Mouse (Mus musculus) MEL (cell line): ENCODE measurements around the gene Ccdc141. TPM values are rescaled to one million over a fixed set of nuclear protein-coding genes. Genes with fewer than 3 reads are reported as not detected.

Experiments
- DNase-seq: peaks from one replicate; pipeline ENCODE4 v3.0.0; 2011; ENCODE audit warnings: low read depth, low spot score
- H3K27ac ChIP-seq: 2 replicates; pipeline ENCODE4 v1.5.1; 2012; ENCODE audit warnings: low read depth, mild to moderate bottlenecking, control low read depth, low read length, moderate library complexity; ENCODE audit not compliant: control insufficient read depth
- H3K27me3 ChIP-seq, 2 experiments: fragments of 150-350 bp in 1 of 2; sonication (generic) in 1 of 2; 2 replicates each; pipeline ENCODE4 v1.6.1; 2012; ENCODE audit warnings: low read length in 2 of 2, mild to moderate bottlenecking in 2 of 2, improper control_type of control experiment in 1 of 2, moderate library complexity in 1 of 2; ENCODE audit not compliant: insufficient read depth in 2 of 2, control insufficient read depth in 1 of 2
- H3K36me3 ChIP-seq, 2 experiments: 2 replicates each; pipeline ENCODE4 v1.6.1; 2012 to 2014; ENCODE audit warnings: low read length in 2 of 2, improper control_type of control experiment in 1 of 2, inconsistent platforms in 1 of 2, mild to moderate bottlenecking in 1 of 2; ENCODE audit not compliant: insufficient read depth in 2 of 2, control insufficient read depth in 1 of 2
- H3K4me1 ChIP-seq, 2 experiments: fragments of 150-350 bp in 1 of 2; sonication (generic) in 1 of 2; 2 replicates each; pipeline ENCODE4 v1.6.1; 2012; ENCODE audit warnings: low read length in 2 of 2, improper control_type of control experiment in 1 of 2, mild to moderate bottlenecking in 1 of 2; ENCODE audit not compliant: insufficient read depth in 2 of 2, control insufficient read depth in 1 of 2
- H3K4me3 ChIP-seq, 2 experiments: fragments of 150-350 bp in 1 of 2; sonication (generic) in 1 of 2; 2 replicates each; pipeline ENCODE4 v1.5.1; 2012; ENCODE audit warnings: low read depth in 2 of 2, low read length in 2 of 2, mild to moderate bottlenecking in 2 of 2, moderate library complexity in 2 of 2, control low read depth in 1 of 2, improper control_type of control experiment in 1 of 2; ENCODE audit not compliant: control insufficient read depth in 1 of 2, insufficient read depth in 1 of 2
- H3K79me2 ChIP-seq: 2 replicates; pipeline ENCODE4 v1.6.1; 2012; ENCODE audit warnings: mild to moderate bottlenecking, low read length, moderate library complexity; ENCODE audit not compliant: control insufficient read depth, poor library complexity, insufficient read depth
- H3K9ac ChIP-seq: 2 replicates; pipeline ENCODE4 v1.6.1; 2012; ENCODE audit warnings: low read depth, mild to moderate bottlenecking, control low read depth, low read length, moderate library complexity; ENCODE audit not compliant: control insufficient read depth, poor library complexity, severe bottlenecking
- H3K9me3 ChIP-seq: fragments of 150-350 bp; sonication (generic); replicated peaks from 2 replicates; pipeline ENCODE4 v1.6.1; 2012; ENCODE audit warnings: mild to moderate bottlenecking, low read length, improper control_type of control experiment, moderate library complexity; ENCODE audit not compliant: insufficient read depth
- CHD1 ChIP-seq: IDR thresholded peaks from 2 replicates; pipeline ENCODE4 v1.6.1; 2012; ENCODE audit warnings: low read depth, mild to moderate bottlenecking, inconsistent platforms, low read length, improper control_type of control experiment
- CHD2 ChIP-seq: IDR thresholded peaks from 2 replicates; pipeline ENCODE4 v1.6.1; 2011; ENCODE audit warnings: low read length, improper control_type of control experiment
- E2F4 ChIP-seq: IDR thresholded peaks from 2 replicates; pipeline ENCODE4 v1.6.1; 2011; ENCODE audit warnings: low read depth, low read length, improper control_type of control experiment, borderline replicate concordance
- GATA1 ChIP-seq: IDR thresholded peaks from 2 replicates; pipeline ENCODE4 v1.6.1; 2011; ENCODE audit warnings: low read depth, low read length, improper control_type of control experiment
- HCFC1 ChIP-seq: IDR thresholded peaks from 2 replicates; pipeline ENCODE4 v1.6.1; 2012; ENCODE audit warnings: low read depth, mild to moderate bottlenecking, inconsistent platforms, low read length, improper control_type of control experiment, moderate library complexity
- JUND ChIP-seq: IDR thresholded peaks from 2 replicates; pipeline ENCODE4 v1.6.1; 2011; ENCODE audit warnings: low read depth, mild to moderate bottlenecking, improper control_type of control experiment, low read length
- KAT2A ChIP-seq: conservative IDR thresholded peaks from 2 replicates; pipeline ENCODE4 v1.6.1; 2012; ENCODE audit warnings: low read depth, low read length, improper control_type of control experiment, inconsistent platforms
- MYC ChIP-seq: IDR thresholded peaks from 2 replicates; pipeline ENCODE4 v1.6.1; 2011; ENCODE audit warnings: low read depth, mild to moderate bottlenecking, low read length, improper control_type of control experiment, moderate library complexity
- NELFE ChIP-seq: IDR thresholded peaks from 2 replicates; pipeline ENCODE4 v1.6.1; 2011; ENCODE audit warnings: low read depth, low read length, improper control_type of control experiment
- POLR2AphosphoS2 ChIP-seq: IDR thresholded peaks from 2 replicates; pipeline ENCODE4 v1.6.1; 2011; ENCODE audit warnings: low read length, improper control_type of control experiment
- POLR2AphosphoS5 ChIP-seq: IDR thresholded peaks from 2 replicates; pipeline ENCODE4 v1.6.1; 2012; ENCODE audit warnings: low read depth, borderline replicate concordance, mild to moderate bottlenecking, inconsistent platforms, low read length, moderate library complexity, mixed read lengths
- RAD21 ChIP-seq: IDR thresholded peaks from 2 replicates; pipeline ENCODE4 v1.6.1; 2011; ENCODE audit warnings: mild to moderate bottlenecking, low read depth, low read length, improper control_type of control experiment
- TAL1 ChIP-seq: IDR thresholded peaks from 2 replicates; pipeline ENCODE4 v1.6.1; 2012; ENCODE audit warnings: mild to moderate bottlenecking, inconsistent platforms, low read length, moderate library complexity, mixed read lengths
- TCF12 ChIP-seq: IDR thresholded peaks from 2 replicates; pipeline ENCODE4 v1.6.1; 2014; ENCODE audit warnings: low read depth, mild to moderate bottlenecking, inconsistent platforms, low read length, improper control_type of control experiment, moderate library complexity
- polyA plus RNA-seq, 2 experiments: library from polyadenylated mRNA; stranded (reverse) in 1 of 2; unstranded in 1 of 2; fragments of >175 nt in 1 of 2; fragments of >200 nt in 1 of 2; gene quantifications; 2 replicates each; pipeline versions ENCODE4 v1.2.1 to v1.2.4; 2012; ENCODE audit warnings: low replicate concordance in 2 of 2, low read depth in 1 of 2; ENCODE audit not compliant: insufficient read length in 2 of 2, insufficient read depth in 1 of 2, missing spikeins in 1 of 2
- total RNA-seq: library from RNA; depleted of rRNA; stranded (reverse); fragments of 300-350 nt; gene quantifications from 2 replicates; pipeline ENCODE4 v1.2.3, GENCODE M21; 2012

Ccdc141 gene
- total and polyA plus RNA-seq, 3 experiments, result 0.54 to 1.1 TPM; not detected in 1

DNA sequence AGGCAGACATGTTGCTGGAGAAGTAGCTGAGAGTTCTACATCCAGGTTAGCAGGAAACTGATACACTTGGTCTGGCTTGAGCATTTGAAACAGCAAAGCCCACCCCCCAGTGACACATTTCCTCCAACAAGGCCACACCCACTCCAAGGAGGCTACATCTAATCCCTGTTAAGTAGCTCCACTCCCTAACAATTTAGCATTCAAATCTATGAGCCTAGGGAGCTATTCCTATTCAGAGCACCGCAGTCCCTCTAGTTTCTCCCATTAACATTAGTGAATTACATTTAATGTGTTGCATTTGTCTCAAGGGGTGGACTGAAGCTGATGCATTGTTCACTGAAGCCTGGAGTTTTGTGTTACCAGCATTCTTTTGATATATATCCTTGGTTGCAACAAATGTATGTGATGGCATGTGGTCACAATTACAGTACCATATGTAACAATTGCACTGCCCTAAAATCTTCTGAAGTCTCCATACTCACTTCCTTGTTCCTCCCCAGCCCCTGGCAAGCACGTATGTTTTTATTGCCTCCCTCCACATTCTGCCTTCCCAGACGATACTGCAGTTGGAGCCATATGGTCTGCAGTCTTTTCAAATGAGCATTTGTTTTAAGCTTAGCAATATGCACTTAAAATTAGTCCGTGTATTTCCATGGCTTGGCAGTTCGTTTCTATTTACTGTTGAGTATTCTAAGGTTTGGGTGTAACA lies 177.8 kb downstream of the Ccdc141 start:
- TF ChIP-seq NELFE (no peak), HCFC1 (no peak)

DNA sequence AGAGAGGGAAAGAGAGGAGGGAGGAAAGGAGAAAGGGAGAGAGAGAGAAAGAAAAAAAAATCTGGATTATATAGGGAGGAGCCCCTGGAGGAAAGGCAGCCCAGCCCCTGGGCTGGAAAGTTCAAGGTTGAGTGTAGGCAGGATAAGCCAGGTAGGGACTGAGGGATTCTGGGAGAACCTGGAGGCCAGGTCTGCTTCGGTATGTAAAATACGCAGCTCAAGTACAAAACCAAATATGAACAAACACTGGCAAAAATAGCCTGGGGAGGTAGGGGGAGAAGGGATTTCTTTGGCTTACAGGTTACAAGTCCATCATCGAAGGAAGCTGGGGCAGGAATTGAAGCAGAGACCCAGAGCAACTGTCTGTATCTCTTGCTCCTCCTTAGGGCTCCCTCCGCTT lies 183.1 kb downstream of the Ccdc141 start:
- H3K27ac ChIP-seq, result no peak overlapping the region
- TF ChIP-seq TAL1, result no peak
- TF ChIP-seq POLR2AphosphoS2, result no peak
- no peak for TF ChIP-seq KAT2A
- TF ChIP-seq RAD21, result no peak
- no peak for TF ChIP-seq HCFC1
- no peak for TF ChIP-seq NELFE
- no peak for TF ChIP-seq TCF12
- TF ChIP-seq JUND, result no peak
- no peak for TF ChIP-seq E2F4
- no peak for TF ChIP-seq MYC
- no peak overlapping the region for H3K4me3 ChIP-seq
- no peaks in the 10 kb centered on the region for H3K9me3 ChIP-seq
- H3K79me2 ChIP-seq, result no peaks in the 10 kb centered on the region
- H3K36me3 ChIP-seq, result no peaks in the 10 kb centered on the region
- H3K4me1 ChIP-seq, result no peaks in the 10 kb centered on the region
- H3K9ac ChIP-seq, result no peak overlapping the region
- no peaks in the 10 kb centered on the region for H3K27me3 ChIP-seq
- no peak for DNase-seq

More for the DNA sequence above, 177.8 kb downstream of the Ccdc141 start:
- H3K27me3 ChIP-seq, result no peaks in the 10 kb centered on the region
- no peak overlapping the region for H3K4me3 ChIP-seq
- no peak for DNase-seq
- no peaks in the 10 kb centered on the region for H3K4me1 ChIP-seq
- no peak overlapping the region for H3K9ac ChIP-seq
- no peaks in the 10 kb centered on the region for H3K79me2 ChIP-seq
- H3K27ac ChIP-seq, result no peak overlapping the region
- H3K9me3 ChIP-seq, result no peaks in the 10 kb centered on the region
- no peaks in the 10 kb centered on the region for H3K36me3 ChIP-seq

DNA sequence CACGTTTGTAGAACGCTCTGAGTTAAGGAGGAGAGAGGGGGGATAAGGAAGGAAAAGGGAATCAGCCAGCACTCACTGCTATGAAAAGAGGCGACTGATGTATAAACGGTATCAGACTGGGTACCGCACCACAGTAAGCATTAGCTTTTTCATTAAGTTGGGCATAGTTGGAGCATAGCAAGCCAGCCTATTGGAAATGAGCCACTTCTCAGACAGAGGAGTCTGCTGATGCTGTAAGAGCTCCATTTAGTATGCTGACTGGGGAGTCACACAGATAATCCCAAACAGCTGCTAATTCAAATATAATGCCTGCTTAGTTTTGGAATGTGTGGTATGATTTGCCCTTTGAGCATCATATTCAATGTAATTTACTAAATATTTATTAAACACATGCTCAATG lies 186.1 kb downstream of the Ccdc141 start:
- DNase-seq, result no peak
- no peak for TF ChIP-seq CHD1
- TF ChIP-seq GATA1, result no peak
- no peak for TF ChIP-seq CHD2
- no peak for TF ChIP-seq NELFE
- no peak for TF ChIP-seq POLR2AphosphoS5
- no peaks in the 10 kb centered on the region for H3K27me3 ChIP-seq
- H3K36me3 ChIP-seq, result no peaks in the 10 kb centered on the region
- H3K9ac ChIP-seq, result no peak overlapping the region
- H3K4me3 ChIP-seq, result no peak overlapping the region
- H3K27ac ChIP-seq, result no peak overlapping the region
- H3K9me3 ChIP-seq, result no peaks in the 10 kb centered on the region
- H3K79me2 ChIP-seq, result no peaks in the 10 kb centered on the region
- no peaks in the 10 kb centered on the region for H3K4me1 ChIP-seq
